Mouse (Mus musculus): ENCODE measurements around the gene Sarm1. TPM values are rescaled to one million over a fixed set of nuclear protein-coding genes. Genes with fewer than 3 reads are reported as not detected.

Gene Sarm1
- polyA plus RNA-seq, 1 experiment from 2014 or later: 45.0 TPM

GRCm38 (mm10) chr11:78450337-78450736 lies 47.2 kb downstream of the Sarm1 start:
- Histone ChIP-seq H3K9ac (no peak overlapping the region), H3K27me3 (0 out of 2 replicates have a peak, but pooled peaks cover 12% of the 10 kb centered on the region), H3K4me1 (replicated peaks) (no peaks in the 10 kb centered on the region), H3K27ac (no peak overlapping the region), H3K9me3 (no peaks in the 10 kb centered on the region), H3K36me3 (no peaks in the 10 kb centered on the region), H3K4me3 (no peak overlapping the region), H3K4me2 (no peak overlapping the region)
- 68% methylated on average over 2 of the region's 2 CpGs for WGBS
- no peak for ATAC-seq (ENCODE audit: low FRiP score)

GRCm38 (mm10) chr11:78448242-78448641 lies 49.3 kb downstream of the Sarm1 start:
- no peak for ATAC-seq (ENCODE audit: low FRiP score)
- Histone ChIP-seq H3K27ac (no peak overlapping the region), H3K4me2 (no peak overlapping the region), H3K4me3 (no peak overlapping the region), H3K9ac (no peak overlapping the region), H3K27me3 (0 out of 2 replicates have a peak, but pooled peaks cover 12% of the 10 kb centered on the region), H3K9me3 (no peaks in the 10 kb centered on the region), H3K36me3 (no peaks in the 10 kb centered on the region), H3K4me1 (replicated peaks) (no peaks in the 10 kb centered on the region)
- 96% methylated on average over 1 of the region's 1 CpGs for WGBS

- Histone ChIP-seq H3K4me2 (no peak overlapping the region), H3K4me3 (no peak overlapping the region), H3K27ac (no peak overlapping the region), H3K4me1 (replicated peaks) (no peaks in the 10 kb centered on the region), H3K36me3 (no peaks in the 10 kb centered on the region), H3K27me3 (0 out of 2 replicates have a peak, but pooled peaks cover 12% of the 10 kb centered on the region), H3K9me3 (no peaks in the 10 kb centered on the region), H3K9ac (no peak overlapping the region)
- 67% methylated on average over 3 of the region's 3 CpGs for whole genome bisulfite sequencing
- ATAC-seq (ENCODE audit: low FRiP score): no peak
Measured at GRCm38 (mm10) chr11:78447168-78447567, 50.4 kb downstream of the Sarm1 start.

GRCm38 (mm10) chr11:78443115-78443514 lies 54.4 kb downstream of the Sarm1 start:
- Histone ChIP-seq H3K9ac (no peak overlapping the region), H3K27ac (no peak overlapping the region), H3K4me2 (no peak overlapping the region), H3K9me3 (no peaks in the 10 kb centered on the region), H3K36me3 (no peaks in the 10 kb centered on the region), H3K27me3 (0 out of 2 replicates have a peak, but pooled peaks cover 2% of the 10 kb centered on the region), H3K4me1 (replicated peaks) (no peaks in the 10 kb centered on the region), H3K4me3 (no peak overlapping the region)
- WGBS: 80% methylated on average over 5 of the region's 5 CpGs
- no peak for ATAC-seq (ENCODE audit: low FRiP score)

- no peak overlapping the region for H3K4me3 ChIP-seq
- peaks cover 5% of the 10 kb centered on the region; the same call in 1 of the 2 replicates for H3K4me1 ChIP-seq (replicated peaks)
- H3K27me3 ChIP-seq: 0 out of 2 replicates have a peak, but pooled peaks cover 2% of the 10 kb centered on the region
- no peaks in the 10 kb centered on the region for H3K9me3 ChIP-seq
- H3K27ac ChIP-seq: no peak overlapping the region
- H3K36me3 ChIP-seq: no peaks in the 10 kb centered on the region
- no peak overlapping the region for H3K9ac ChIP-seq
- 81% methylated on average over 3 of the region's 3 CpGs for WGBS
- H3K4me2 ChIP-seq: no peak overlapping the region
- no peak for ATAC-seq (ENCODE audit: low FRiP score)
Measured at GRCm38 (mm10) chr11:78438399-78438930, 59.1 kb downstream of the Sarm1 start.

- H3K36me3 ChIP-seq: no peaks in the 10 kb centered on the region
- no peak for ATAC-seq (ENCODE audit: low FRiP score)
- H3K4me2 ChIP-seq: no peak overlapping the region
- H3K27me3 ChIP-seq: 0 out of 2 replicates have a peak, but pooled peaks cover 2% of the 10 kb centered on the region
- no peak overlapping the region for H3K9ac ChIP-seq
- H3K4me1 ChIP-seq (replicated peaks): peaks cover 5% of the 10 kb centered on the region; the same call in 1 of the 2 replicates
- H3K4me3 ChIP-seq: no peak overlapping the region
- no peak overlapping the region for H3K27ac ChIP-seq
- H3K9me3 ChIP-seq: no peaks in the 10 kb centered on the region
- WGBS: 93% methylated on average over 7 of the region's 7 CpGs
Measured at GRCm38 (mm10) chr11:78437182-78437581, 60.4 kb downstream of the Sarm1 start.

GRCm38 (mm10) chr11:78435776-78436349 lies 61.7 kb downstream of the Sarm1 start:
- H3K4me2 ChIP-seq: no peak overlapping the region
- ATAC-seq (ENCODE audit: low FRiP score): no peak
- H3K4me1 ChIP-seq (replicated peaks): peaks cover 5% of the 10 kb centered on the region; the same call in 1 of the 2 replicates
- no peak overlapping the region for H3K9ac ChIP-seq
- H3K36me3 ChIP-seq: no peaks in the 10 kb centered on the region
- no peak overlapping the region for H3K4me3 ChIP-seq
- no peak overlapping the region for H3K27ac ChIP-seq
- no peaks in the 10 kb centered on the region for H3K27me3 ChIP-seq
- no peaks in the 10 kb centered on the region for H3K9me3 ChIP-seq
- 6% methylated on average over 19 of the region's 19 CpGs for WGBS

GRCm38 (mm10) chr11:78434052-78434451 lies 63.5 kb downstream of the Sarm1 start:
- no peaks in the 10 kb centered on the region for H3K36me3 ChIP-seq
- H3K9ac ChIP-seq: no peak overlapping the region
- H3K4me3 ChIP-seq: no peak overlapping the region
- H3K27ac ChIP-seq: no peak overlapping the region
- no peak overlapping the region for H3K4me2 ChIP-seq
- H3K4me1 ChIP-seq (replicated peaks): peaks cover 5% of the 10 kb centered on the region; the same call in 1 of the 2 replicates
- no peaks in the 10 kb centered on the region for H3K27me3 ChIP-seq
- WGBS: 80% methylated on average over 4 of the region's 4 CpGs
- no peak for ATAC-seq (ENCODE audit: low FRiP score)
- no peaks in the 10 kb centered on the region for H3K9me3 ChIP-seq

GRCm38 (mm10) chr11:78431176-78431575 lies 66.4 kb downstream of the Sarm1 start:
- no peak overlapping the region for H3K4me2 ChIP-seq
- peaks cover 5% of the 10 kb centered on the region; the same call in 1 of the 2 replicates for H3K4me1 ChIP-seq (replicated peaks)
- H3K9ac ChIP-seq: no peak overlapping the region
- no peak overlapping the region for H3K27ac ChIP-seq
- H3K9me3 ChIP-seq: no peaks in the 10 kb centered on the region
- H3K27me3 ChIP-seq: no peaks in the 10 kb centered on the region
- no peak overlapping the region for H3K4me3 ChIP-seq
- 91% methylated on average over 10 of the region's 10 CpGs for WGBS
- no peak for ATAC-seq (ENCODE audit: low FRiP score)
- H3K36me3 ChIP-seq: no peaks in the 10 kb centered on the region

- Histone ChIP-seq H3K27ac (no peak overlapping the region), H3K4me2 (no peak overlapping the region), H3K9ac (no peak overlapping the region), H3K4me3 (no peak overlapping the region), H3K36me3 (no peaks in the 10 kb centered on the region), H3K27me3 (no peaks in the 10 kb centered on the region), H3K4me1 (replicated peaks) (no peaks in the 10 kb centered on the region), H3K9me3 (no peaks in the 10 kb centered on the region)
- no peak for ATAC-seq (ENCODE audit: low FRiP score)
- 53% methylated on average over 11 of the region's 11 CpGs for WGBS
Measured at GRCm38 (mm10) chr11:78430195-78430878, 67.2 kb downstream of the Sarm1 start.

- no peaks in the 10 kb centered on the region for H3K27me3 ChIP-seq
- WGBS: 68% methylated on average over 5 of the region's 5 CpGs
- ATAC-seq (ENCODE audit: low FRiP score): no peak
- H3K4me3 ChIP-seq: no peak overlapping the region
- H3K27ac ChIP-seq: no peak overlapping the region
- no peaks in the 10 kb centered on the region for H3K4me1 ChIP-seq (replicated peaks)
- no peak overlapping the region for H3K9ac ChIP-seq
- H3K9me3 ChIP-seq: no peaks in the 10 kb centered on the region
- H3K4me2 ChIP-seq: no peak overlapping the region
- H3K36me3 ChIP-seq: no peaks in the 10 kb centered on the region
Measured at GRCm38 (mm10) chr11:78428309-78428708, 69.2 kb downstream of the Sarm1 start.

- Histone ChIP-seq H3K4me2 (no peak overlapping the region), H3K9me3 (no peaks in the 10 kb centered on the region), H3K27ac (no peak overlapping the region), H3K27me3 (no peaks in the 10 kb centered on the region), H3K4me3 (no peak overlapping the region), H3K4me1 (replicated peaks) (no peaks in the 10 kb centered on the region), H3K9ac (no peak overlapping the region), H3K36me3 (no peaks in the 10 kb centered on the region)
- WGBS: 95% methylated on average over 6 of the region's 6 CpGs
- no peak for ATAC-seq (ENCODE audit: low FRiP score)
Measured at GRCm38 (mm10) chr11:78427655-78428054, 69.9 kb downstream of the Sarm1 start.
